38 mouse cellular contexts compared by ENCODE assay signal in genomic region chr10:88067377-88067776, GRCm38 (mm10). TPM values are rescaled to one million over a fixed set of nuclear protein-coding genes. Genes with fewer than 3 reads are reported as not detected.
"Had no signal": no experiment of that assay in that cellular context is flagged by ENCODE, and none has a peak within 500 bp of the region (broad histone marks: within the 10 kb centered on the region; RNA-seq: fewer than 3 reads in every experiment).

No protein-coding gene starts in this region.

- H3K4me3 ChIP-seq: limb, embryonic 10.5 days; limb, embryonic 12.5 days; limb, embryonic 13.5 days; limb, embryonic 15.5 days; liver, embryonic 12.5 days; liver, embryonic 13.5 days; liver, embryonic 15.5 days; lung, embryonic 15.5 days; megakaryocyte, embryonic 14.5 days; midbrain, embryonic 10.5 days; midbrain, embryonic 12.5 days; midbrain, embryonic 13.5 days; midbrain, embryonic 15.5 days; myocyte; neural tube, embryonic 12.5 days had no signal

- H3K36me3 ChIP-seq: limb, embryonic 10.5 days; limb, embryonic 12.5 days; limb, embryonic 13.5 days; limb, embryonic 15.5 days; liver, embryonic 12.5 days; liver, embryonic 13.5 days; liver, embryonic 15.5 days; lung, embryonic 15.5 days; midbrain, embryonic 10.5 days; midbrain, embryonic 12.5 days; midbrain, embryonic 13.5 days; midbrain, embryonic 15.5 days; neural tube, embryonic 12.5 days had no signal

- H3K9ac ChIP-seq: limb, embryonic 12.5 days; limb, embryonic 13.5 days; limb, embryonic 15.5 days; liver, embryonic 12.5 days; liver, embryonic 13.5 days; liver, embryonic 14.5 days; liver, embryonic 15.5 days; liver, postnatal 0 days; lung, embryonic 14.5 days; lung, embryonic 15.5 days; midbrain, embryonic 12.5 days; midbrain, embryonic 13.5 days; midbrain, embryonic 15.5 days; neural tube, embryonic 12.5 days had no signal

- H3K4me2 ChIP-seq: limb, embryonic 12.5 days; limb, embryonic 13.5 days; limb, embryonic 15.5 days; liver, embryonic 11.5 days; liver, embryonic 12.5 days; liver, embryonic 13.5 days; liver, embryonic 15.5 days; lung, embryonic 14.5 days; lung, embryonic 15.5 days; midbrain, embryonic 11.5 days; midbrain, embryonic 12.5 days; midbrain, embryonic 13.5 days; midbrain, embryonic 15.5 days; neural tube, embryonic 12.5 days had no signal

- H3K4me1 ChIP-seq: liver, embryonic 12.5 days; liver, embryonic 13.5 days; liver, embryonic 15.5 days; lung, embryonic 15.5 days; megakaryocyte, embryonic 14.5 days; midbrain, embryonic 10.5 days; midbrain, embryonic 12.5 days; midbrain, embryonic 13.5 days; midbrain, embryonic 15.5 days; neural tube, embryonic 12.5 days had no signal

- DNase-seq: left cerebral cortex, postnatal 4 days; liver; liver, embryonic 13.5 days; liver, postnatal 0 days; lung, adult 18-20 months; lung, adult 2 months; lung, embryonic 14.5 days; lung, postnatal 10 days; lung, postnatal 14 days; lung, postnatal 36 days; lung, postnatal 4 days; midbrain, embryonic 14.5 days had no signal

- ATAC-seq: liver, embryonic 12.5 days; liver, postnatal 0 days; midbrain, embryonic 13.5 days; midbrain, embryonic 15.5 days; midbrain, embryonic 16.5 days had no signal

- H3K27ac ChIP-seq: limb, embryonic 10.5 days; limb, embryonic 12.5 days; limb, embryonic 13.5 days; limb, embryonic 15.5 days; liver, embryonic 12.5 days; liver, embryonic 13.5 days; liver, embryonic 14.5 days; liver, embryonic 15.5 days; lung, embryonic 15.5 days; macrophage; midbrain, embryonic 10.5 days; midbrain, embryonic 12.5 days; midbrain, embryonic 13.5 days; midbrain, embryonic 15.5 days; neural tube, embryonic 12.5 days had no signal

- H3K9me3 ChIP-seq: limb, embryonic 10.5 days; limb, embryonic 12.5 days; limb, embryonic 13.5 days; limb, embryonic 15.5 days; liver, embryonic 12.5 days; liver, embryonic 13.5 days; liver, embryonic 15.5 days; lung, embryonic 15.5 days; megakaryocyte, embryonic 14.5 days; midbrain, embryonic 10.5 days; midbrain, embryonic 12.5 days; midbrain, embryonic 13.5 days; midbrain, embryonic 15.5 days; neural tube, embryonic 12.5 days had no signal

- H3K27me3 ChIP-seq: limb, embryonic 12.5 days; limb, embryonic 13.5 days; limb, embryonic 15.5 days; liver, embryonic 12.5 days; liver, embryonic 13.5 days; liver, embryonic 15.5 days; lung, embryonic 15.5 days; megakaryocyte, embryonic 14.5 days; midbrain, embryonic 12.5 days; midbrain, embryonic 13.5 days; midbrain, embryonic 15.5 days; neural tube, embryonic 12.5 days had no signal

RNA-seq across cellular contexts. Expression of gene Pmch, which starts 23.5 kb away (rescaled TPM):
- total RNA-seq: left cerebral cortex, postnatal 10 days; left cerebral cortex, postnatal 14 days; left cerebral cortex, postnatal 4 days; liver, adult 2 months; megakaryocyte progenitor cell, adult 5-6 weeks; megakaryocyte, adult 5-6 weeks; megakaryocyte-erythroid progenitor cell, adult 5-6 weeks; monocyte, adult 5-6 weeks had no signal
- polyA plus RNA-seq: liver, adult 2 months; lung, adult 2 months; macrophage; neural tube, embryonic 12.5 days had no signal
